Mouse (Mus musculus) cerebellum, adult 8-10 months (tissue): Measurements from ENCODE around the gene Letmd1.
"Not testable (repeated sequence)": the region's sequence is repeated elsewhere in the genome, so short reads cannot be mapped to it uniquely, and the experiment has no call there.

ENCODE experiments used
- DNase-seq: peaks from one replicate; pipeline ENCODE4 v3.0.0; 2022

The Letmd1 gene

DNA sequence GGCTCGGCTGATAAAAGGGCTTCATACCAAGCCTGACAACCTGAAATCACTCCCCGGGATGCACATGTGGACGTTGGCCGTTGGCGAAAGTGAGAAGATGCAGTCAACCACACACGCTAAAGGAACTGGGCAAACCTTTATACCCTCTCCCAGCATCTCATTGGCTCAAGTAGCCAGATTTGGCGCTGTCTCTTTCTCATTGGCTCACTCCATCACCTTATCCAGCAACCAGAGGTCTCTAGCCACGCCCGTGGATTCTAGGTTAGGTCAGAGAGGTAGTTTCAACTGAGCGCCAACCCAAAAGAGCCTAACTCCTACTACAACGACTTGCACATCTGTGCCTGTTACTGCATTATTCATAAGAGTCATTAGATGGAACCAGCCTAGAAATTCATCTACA, 16.3 kb upstream of the Letmd1 start:
- DNase-seq, result no peak

DNA sequence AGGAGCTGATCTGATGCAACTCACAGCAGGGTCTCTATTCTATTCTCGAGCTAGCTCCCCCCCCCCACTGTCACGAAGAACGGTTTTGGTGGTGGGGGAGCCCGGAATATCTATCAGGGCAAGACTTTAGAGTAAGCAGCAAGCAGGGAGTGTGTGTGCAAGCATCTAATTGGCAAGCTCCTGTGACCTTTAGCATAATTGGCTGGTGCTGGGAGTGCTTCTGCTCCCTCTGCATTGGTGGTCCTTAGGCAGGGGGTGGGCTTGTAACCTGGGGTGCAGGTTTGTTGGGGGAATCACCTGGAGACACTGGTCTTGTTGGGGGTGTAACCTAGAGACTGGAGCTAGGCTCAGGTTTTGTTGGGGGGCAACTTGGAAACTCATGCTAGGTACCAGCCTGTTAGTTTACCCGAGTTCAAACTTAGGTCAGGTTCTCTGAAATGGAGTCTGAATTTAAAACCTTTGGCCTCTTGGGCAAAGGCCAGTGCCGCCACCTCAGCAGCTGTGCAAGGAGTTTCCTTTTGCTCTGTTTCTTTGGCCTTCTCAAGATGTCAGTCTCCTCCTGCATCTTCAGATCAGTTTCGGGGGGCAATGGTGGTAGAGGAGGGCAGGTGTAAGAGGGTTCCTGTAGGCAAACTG, 12.3 kb upstream of the Letmd1 start:
- DNase-seq, result no peak

DNA sequence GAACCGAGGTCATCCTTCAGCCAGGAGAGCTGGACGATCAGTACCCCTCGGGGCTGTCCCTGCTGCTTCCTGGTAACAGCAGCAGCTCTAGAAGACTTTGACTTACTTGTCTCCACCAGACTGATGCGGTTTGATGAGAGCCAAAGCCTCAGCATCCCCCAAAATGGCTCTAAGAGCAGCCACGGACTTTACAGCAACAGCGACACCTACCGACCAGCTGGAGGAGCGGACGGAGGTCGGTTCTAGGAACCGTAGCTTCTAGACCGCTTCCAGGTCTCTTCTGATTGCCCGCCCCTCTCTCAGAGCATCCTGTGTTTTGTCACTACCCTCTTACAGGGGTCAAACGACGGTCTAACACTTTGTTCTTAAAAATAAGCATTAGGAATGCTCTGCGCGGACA, 11.5 kb upstream of the Letmd1 start:
- DNase-seq, result peak; percentile 70

DNA sequence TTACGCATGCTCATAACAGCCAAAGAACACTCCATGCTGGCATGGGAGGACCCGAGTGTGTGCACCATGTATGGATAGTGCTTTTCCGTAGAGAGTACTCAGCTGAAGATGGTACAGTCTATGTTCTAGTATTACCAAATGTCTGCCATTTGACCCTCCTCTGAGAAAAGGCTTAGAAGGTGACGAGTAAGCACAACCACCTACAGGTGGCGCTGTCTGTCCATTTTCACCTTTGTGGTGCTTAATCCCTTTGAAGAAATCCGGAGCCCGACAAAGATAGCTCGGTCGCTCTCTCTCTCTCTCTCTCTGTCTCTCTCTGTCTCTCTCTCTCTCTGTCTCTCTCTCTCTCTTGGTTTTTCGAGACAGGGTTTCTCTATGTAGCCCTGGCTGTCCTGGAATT, 10.8 kb upstream of the Letmd1 start:
- peak; percentile 55 for DNase-seq

DNA sequence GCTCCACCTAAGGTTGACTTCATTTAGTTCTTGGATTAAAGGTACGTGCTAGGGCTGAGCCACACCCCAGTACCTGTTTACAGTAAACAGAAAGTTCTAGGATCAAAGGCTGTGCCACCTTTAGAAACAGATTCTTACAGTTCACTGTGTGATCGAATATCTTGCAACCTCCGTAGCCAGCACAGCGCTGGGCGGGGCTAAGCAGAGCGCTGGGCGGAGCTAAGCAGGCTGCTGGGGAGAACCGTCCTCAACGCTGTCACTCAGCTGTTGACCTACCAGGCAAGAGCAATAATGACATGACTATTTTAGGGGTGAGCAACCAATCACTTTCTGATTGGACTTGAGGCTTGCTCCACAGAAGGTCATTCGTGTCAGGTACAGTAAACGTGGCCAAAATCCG, 7.9 kb upstream of the Letmd1 start:
- DNase-seq, result no peak

DNA sequence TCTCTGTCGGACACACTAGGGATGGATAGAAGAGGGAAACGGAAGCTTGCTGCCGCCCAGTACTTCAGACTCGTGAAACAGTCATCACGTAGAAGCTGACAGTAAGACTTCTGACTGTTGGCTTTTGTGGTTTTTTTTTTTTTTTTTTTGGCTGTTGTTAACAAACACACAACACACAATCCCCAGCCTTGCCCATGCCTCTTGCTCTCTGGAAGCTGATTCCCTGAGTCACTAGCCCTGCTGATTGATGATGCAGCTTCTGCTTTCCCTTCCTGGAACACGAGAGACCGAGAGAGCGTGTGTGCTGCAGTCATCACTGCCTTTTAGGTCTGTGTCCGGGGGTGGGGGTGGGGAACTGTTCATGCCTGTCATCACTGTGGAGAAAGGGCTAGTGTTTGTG, 7.2 kb upstream of the Letmd1 start:
- DNase-seq, result no peak

DNA sequence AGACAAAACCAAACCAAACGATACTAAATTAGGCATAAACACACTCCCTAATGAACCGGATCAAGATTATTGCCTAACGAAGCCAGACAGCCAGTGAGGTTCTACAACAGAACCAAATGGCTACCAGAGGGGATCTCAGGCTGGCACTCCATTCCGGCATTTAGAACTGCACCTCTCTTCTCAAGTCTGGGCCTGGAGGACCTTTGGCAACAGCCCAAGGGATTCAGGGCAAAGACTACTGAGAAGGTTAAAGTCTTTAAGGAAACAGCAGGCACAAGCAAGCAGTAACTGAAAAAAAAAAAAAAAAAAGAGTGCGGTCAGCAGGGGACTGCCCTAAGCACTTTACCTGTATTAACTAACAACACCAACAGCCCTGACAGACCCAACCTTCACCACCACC, 6.7 kb upstream of the Letmd1 start:
- no peak for DNase-seq

DNA sequence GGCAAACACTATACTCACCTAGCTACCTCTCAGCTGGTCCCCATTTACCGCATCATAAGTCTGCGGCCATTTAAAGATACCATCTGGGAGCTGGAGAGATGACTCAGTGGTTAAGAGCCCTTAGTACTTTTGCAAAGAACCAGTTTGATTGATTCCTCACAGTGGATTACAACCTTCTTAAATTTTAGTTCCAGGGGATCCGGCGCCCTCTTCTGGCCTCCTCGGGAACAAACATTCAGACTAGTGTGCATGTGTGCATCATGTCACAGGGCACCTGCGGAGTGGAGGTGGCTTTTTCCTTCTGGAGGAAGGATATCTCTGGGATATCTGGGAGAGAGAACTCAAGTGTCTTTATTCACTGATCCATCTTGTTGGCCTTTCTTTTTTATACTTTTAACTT, 5.1 kb upstream of the Letmd1 start:
- DNase-seq, result peak; percentile 62

DNA sequence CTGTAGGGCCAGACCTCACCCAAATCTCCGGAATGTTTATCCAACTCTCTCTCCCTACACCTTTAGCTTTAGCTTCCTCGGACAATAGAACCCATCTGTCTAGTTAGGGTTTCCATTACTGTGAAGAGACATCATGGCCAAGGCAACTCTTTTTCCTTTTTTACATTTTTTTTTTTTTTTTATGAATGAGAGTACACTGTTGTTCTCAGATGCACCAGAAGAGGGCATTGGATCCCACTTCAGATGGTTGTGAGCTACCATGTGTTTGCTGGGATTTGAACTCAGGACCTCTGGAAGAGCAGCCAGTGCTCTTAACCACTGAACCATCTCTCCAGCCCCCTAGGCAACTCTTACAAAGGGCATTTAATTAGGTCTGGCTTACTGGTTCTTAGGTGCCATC, 3.4 kb upstream of the Letmd1 start:
- no peak for DNase-seq

DNA sequence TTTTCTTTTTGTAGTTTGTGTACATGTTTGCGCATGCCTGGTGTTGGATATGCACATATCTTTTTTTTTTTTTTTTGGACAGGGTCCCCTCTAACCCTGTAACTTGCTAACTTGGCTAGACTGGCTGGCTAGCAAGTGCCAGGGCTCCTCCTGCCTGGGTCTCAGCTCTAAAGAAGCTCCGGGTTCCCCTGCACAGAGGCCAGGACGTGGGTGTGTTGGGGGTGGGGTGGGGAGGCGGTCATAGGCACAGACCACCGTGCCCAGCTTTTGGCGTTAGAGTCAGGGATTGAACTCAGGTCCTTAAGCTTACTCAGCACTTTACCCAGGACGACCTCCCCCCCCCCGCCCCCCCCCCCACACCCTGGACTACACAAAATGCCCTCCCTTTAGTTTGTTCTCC, 1.1 kb upstream of the Letmd1 start:
- no peak for DNase-seq

DNA sequence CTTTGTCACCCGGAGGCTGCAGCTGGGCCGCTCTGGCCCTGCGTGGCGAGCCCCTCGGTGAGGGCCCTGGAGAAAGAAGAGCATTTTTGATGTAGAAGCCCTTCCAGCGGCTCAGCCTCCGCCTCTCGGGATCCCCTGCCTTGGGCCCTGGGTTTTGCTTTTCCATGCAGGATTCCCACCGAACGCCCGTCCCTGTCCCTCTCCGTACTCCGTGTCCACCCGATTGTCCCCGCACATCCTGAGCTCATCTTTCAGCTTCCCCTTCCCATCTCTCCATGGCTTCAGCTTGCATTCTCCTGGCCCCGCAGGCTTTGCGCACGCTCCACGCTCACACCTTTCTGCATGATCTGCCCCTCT, 344 bp downstream of the Letmd1 start:
- no peak for DNase-seq

DNA sequence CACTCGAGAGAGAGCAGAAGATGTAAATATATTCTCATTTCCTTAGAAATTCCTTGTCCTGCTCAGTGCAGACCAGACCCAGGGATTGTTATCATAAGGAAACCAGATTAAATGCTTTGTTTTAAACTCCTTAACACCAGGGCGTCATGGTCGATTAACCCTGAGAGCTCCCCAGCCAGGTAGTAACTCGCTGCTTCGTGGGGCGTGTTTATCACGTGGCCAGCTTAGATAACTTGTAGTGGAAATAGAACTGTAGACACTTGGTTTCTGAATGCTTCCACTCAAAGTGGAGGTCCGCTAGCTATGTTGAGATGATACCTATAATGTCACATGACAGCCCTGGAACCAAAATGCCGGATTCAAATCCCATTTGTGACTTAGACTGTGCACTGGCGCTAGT, 1.2 kb downstream of the Letmd1 start:
- DNase-seq, result no peak

DNA sequence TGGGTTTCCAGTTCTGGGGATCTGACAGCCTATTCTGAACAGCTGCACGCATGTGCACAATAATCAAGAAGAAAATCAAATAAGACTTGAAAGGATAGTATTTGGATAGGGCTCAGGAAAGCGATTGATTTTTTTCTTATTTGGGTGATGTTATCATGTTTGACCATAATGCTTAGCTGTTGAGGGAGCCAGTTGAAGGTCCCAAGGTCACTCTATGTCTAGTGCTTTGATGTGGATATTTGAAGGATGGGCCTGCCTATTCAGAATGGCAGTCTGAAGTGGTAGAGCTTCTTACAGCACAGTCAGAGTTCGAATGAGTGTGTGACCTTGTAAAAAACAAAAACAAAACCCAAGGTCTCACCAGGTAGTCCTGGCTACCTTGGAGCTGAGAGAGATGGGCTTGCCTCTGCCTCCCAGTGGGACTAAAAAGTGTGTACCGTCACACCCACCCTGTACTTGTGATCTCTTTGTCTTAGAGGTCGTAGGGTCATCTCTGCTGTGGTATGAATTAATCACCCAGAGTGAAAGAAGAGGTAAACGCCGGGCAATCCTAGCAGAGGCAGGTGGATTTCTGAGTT, 5.2 kb downstream of the Letmd1 start:
- DNase-seq, result no peak

DNA sequence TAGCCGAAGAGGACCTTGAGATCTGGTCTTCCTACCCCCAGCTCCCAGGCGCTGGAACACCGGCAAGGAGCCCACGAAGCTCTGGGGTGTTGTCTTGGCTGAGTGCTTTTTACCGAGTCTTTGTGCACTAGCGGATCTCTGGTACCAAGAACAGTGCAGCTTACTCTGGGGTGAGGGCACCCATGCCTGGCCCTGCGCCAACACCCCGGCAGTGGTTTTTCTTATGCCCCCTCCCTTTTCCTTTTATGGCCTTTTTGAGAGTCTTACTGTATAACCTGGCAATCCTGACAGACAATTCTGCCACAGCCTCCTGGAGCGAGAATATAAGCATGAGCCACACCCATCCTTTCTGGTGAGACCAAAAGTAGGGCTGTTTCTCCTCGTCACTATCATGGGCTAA, 9.5 kb downstream of the Letmd1 start:
- no peak for DNase-seq

DNA sequence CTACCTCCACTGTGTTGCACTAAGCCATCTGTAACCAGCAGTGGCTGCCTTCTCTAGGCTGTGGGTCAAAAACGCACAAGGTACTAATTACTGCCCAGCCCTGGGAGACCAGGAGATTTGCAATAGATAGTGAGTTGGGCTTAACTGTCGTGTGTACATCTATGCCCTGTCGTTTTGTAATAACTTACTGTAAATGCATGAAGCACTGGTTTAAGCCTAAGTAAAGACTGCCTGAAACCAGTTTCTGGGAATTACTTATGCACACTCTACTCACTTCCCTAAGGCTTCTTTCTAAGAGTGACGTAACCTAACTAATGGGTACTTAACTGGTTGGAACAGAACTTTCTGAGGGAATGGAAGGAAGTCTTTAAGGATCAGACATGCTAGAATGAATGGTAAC, 10.1 kb downstream of the Letmd1 start:
- no peak for DNase-seq

DNA sequence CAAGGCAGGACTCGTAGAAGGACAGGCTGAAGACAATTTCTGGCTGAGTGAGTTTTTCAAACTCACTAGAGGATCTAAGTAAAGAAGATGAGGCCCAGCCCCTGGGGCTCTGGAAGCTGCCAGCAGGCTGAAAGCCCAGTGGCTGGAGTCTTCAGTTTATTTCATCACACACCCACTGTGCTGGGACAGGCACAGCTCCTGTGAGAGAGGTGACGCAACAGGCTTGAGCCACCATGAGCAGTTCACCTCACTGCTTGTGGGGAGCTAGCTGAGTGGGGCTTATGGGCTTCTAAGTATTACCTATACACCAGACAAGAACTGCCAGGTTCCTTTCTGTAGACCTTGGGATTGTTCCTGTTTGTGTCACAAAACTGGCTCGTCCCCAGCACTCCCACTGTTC, 16.8 kb downstream of the Letmd1 start:
- DNase-seq, result no peak

DNA sequence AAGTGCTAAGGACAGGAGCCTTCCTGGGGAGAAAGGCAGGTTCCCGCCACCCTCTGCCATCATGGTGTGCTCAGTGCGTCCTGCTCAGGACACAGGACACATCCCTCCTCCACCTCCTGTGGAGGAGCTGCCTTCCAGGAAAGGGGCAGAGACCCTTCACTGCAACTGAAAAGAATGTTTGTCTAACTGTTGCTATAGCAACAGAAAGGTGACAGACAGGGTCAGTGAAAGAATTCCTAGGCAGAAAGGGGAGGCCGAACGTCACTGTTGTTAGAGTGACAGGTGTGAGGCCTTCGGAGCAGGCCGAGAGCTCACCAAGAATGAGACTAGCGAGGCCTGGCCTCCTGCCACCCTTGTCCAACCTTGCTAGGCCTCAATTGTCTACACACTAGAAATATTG, 17.6 kb downstream of the Letmd1 start:
- DNase-seq, result no peak

DNA sequence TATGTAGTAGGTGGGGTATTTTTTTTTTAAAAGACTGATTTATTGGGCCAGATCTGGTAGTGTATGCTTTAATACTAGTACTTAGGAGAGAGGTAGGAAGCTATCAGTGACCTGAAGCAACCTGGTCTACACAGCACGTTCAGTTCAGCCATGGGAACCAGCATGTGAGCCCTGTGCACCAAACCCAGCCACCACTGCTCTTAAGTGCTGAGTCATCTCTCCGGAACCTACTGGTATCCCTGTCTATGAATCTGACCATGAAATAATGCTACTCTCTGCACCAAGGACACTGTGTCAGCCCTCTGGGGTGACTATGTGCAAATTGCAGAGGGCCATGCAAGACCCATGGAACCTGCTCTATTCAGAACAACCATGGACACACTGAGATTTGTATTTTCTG, 18.2 kb downstream of the Letmd1 start:
- no peak for DNase-seq

DNA sequence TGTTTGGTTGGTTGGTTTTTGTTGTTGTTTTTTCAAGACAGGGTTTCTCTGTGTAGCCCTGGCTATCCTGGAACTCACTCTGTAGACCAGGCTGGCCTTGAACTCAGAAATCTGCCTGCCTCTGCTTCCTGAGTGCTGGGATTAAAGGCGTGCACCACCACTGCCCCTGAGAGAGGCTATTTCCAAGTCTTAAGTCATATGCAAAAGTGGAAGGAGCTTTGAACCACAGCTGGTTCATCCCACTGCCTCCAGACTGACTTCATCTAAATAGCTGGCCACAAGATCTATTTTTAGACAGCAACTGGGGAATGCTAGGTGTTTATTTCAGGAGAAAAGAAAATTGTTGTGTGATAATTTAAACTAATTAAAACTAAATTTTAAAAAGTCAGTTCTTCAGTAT, 19.5 kb downstream of the Letmd1 start:
- not testable (repeated sequence) for DNase-seq

DNA sequence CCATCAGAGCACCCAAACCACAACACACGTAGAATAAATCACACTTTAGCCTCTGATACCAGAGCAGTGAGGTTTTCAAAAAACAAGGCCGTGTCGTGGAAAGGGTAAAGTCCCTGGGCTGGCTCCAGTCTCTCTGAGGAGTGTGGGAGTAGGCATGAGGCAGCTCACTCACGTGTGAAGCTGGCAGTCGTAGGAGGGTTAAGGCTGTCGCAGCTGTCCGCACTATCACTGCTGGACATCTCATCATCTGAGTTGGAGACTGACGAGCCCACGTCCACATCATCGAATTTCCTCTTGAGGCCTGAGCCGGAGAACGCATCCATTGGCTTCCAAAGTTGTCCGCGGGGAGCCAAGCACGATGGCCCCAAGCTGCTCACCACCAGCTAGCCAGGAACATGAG, 20.4 kb downstream of the Letmd1 start:
- no peak for DNase-seq

DNA sequence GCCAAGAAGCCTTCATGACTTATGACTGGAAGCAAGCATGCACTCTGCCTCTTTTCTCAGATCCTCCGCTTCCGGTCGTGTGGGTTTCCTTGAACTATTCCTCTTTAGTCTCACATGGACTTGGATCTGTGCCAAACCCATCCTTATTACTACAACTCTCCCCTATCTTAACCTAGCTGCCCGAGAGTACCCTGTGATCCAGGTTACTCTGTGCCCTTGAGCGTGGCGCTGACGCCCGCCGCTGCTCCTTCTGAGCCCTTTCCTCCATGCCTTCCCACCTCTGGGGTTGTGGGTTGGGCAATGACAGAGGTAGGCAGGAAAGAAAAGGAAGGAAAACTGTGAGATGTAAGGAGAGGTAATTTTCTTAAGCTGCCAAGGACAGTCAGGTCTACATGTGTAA, 23.1 kb downstream of the Letmd1 start:
- no peak for DNase-seq

DNA sequence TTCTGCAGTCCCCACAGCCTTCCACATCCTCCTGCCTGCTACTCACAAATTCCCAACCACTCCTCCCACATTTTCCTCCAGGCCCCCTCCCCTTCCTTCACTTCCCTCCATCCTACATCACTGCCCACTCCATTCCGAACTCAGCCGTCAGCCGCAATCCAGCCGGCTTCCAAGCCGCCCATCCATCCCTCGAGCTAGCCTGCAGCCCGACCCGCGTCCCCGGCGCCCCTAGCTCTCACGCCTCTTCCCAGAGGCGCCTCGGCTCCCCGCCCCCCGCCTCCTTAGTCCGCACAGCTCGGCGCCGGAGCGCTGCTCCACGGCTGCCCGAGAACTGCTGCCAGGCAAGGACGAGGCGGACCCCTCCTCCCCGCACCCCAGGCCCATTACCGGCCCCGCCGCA, 25.8 kb downstream of the Letmd1 start:
- no peak for DNase-seq

DNA sequence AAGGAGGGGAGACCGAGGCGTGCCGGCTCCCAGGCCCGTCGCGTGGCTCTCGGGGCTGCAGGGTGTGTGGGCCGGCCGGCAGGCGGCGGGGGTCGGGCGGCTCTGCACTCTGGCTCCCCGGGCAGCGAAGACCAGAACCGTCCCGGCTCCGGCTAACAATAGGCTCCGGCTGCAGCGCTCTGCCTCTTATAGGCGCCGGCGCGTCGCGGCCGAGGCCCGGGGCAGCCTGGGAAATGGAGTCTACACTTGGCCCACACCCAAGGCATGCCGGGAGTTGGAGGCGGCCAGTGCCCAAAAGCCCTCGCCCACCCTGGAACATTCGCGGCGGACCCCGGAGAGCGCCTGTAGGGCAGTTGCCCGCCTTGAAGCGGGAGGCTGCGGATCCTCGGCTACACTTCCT, 26.3 kb downstream of the Letmd1 start, which contains the start of gene Csrnp2:
Csrnp2 (minus strand) TSS at position 387 of the 400 bp plus-strand sequence.
- DNase-seq, result peak; percentile 94

DNA sequence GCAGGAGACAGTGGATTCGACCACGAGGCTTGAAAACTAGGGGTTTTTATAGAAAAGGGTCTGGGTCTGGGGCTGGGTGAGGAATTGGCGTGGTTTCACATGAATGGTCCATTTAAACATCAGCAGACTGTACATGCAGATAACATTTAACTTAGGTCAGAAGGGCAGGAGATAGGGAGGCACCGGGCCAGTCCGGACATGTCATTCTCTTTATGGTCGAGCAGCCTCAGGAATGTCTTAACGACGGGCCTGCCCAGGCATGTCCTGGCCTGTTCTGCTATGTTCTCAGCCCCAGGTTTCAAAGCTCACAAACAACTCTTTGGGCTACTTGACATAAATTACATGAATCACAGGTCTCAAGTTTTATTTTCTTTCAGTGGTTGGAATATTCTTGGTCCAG, 30.7 kb downstream of the Letmd1 start:
- not testable (repeated sequence) for DNase-seq

DNA sequence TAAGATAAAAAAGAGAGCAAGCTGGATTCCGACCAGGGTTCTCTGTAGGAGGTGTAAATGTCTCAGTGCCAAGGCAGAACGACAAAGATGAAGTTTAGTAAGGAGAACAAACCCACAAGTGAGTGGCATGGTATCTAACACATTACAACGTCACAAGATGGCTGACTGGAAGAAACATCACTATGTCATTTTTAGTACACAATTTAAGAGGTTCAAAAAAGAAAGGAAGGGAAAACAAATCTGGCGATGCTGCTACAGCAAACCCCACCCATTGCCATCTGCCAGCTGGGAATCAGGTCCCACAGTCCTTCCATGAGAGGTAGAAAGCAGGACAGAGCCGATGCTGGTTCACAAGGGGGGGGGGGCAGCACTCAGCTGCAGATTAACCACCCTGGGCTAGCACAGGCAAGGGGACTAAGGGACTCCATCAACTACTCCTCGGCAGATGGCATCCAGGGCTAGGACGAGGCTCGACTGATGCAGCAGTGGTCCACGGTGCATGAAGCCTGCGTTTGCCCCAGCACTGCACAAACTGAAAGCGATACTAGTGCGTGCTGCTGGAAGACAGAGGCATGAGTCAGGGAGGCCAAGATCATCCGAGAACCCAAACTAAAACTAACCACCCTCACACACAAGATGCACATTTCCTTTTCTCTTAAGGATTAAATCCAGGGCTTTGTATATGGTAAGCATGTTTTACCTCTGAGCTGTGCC, 39.8 kb downstream of the Letmd1 start:
- DNase-seq, result no peak
